In genomic region chr1:171553359-171554341, GRCm38 (mm10) we compare ENCODE assay signal across 16 mouse cellular contexts. TPM values are rescaled to one million over a fixed set of nuclear protein-coding genes. Genes with fewer than 3 reads are reported as not detected.
DNase-seq lines count a peak whose midpoint lies in the region; ATAC-seq lines count a peak whose summit lies in the region.
"Had no signal": no experiment of that assay in that cellular context is flagged by ENCODE, and none has a peak within 500 bp of the region (broad histone marks: within the 10 kb centered on the region; RNA-seq: fewer than 3 reads in every experiment).

No protein-coding gene starts in this region.

- peaks cover 9 to 11% of the 10 kb centered on the region in 2 experiments for H3K4me1 ChIP-seq in heart, embryonic 14.5 days (ENCODE audit: control insufficient read depth in 2 of 2, insufficient read depth in 2 of 2, low read length in 2 of 2)
- H3K4me1 ChIP-seq: forebrain, embryonic 15.5 days; liver, embryonic 12.5 days; midbrain, embryonic 12.5 days had no signal

- no peak overlapping the region for H3K4me3 ChIP-seq in heart, embryonic 14.5 days (ENCODE audit: control insufficient read depth in 1 of 2, insufficient read depth in 1 of 2, low read depth in 1 of 2, low read length in 2 of 2)
- H3K4me3 ChIP-seq: forebrain, embryonic 15.5 days; kidney, embryonic 15.5 days; liver, embryonic 12.5 days; midbrain, embryonic 12.5 days had no signal

- WGBS in heart, embryonic 14.5 days: 68% methylated on average over 11 of the region's 11 CpGs

- intact Hi-C loops in heart, postnatal 25 days (cut with DNase I): no loop called here

- H3K9ac ChIP-seq in heart, embryonic 14.5 days (ENCODE audit: low read length): 0 out of 2 replicates have a peak overlapping the region, but pooled peaks have one; percentile 21
- H3K9ac ChIP-seq: forebrain, embryonic 15.5 days; kidney, embryonic 15.5 days; liver, embryonic 12.5 days; midbrain, embryonic 12.5 days had no signal

- H3K9me3 ChIP-seq in heart, embryonic 14.5 days (ENCODE audit: control insufficient read depth, low read length): 0 out of 2 replicates have a peak, but pooled peaks cover 2% of the 10 kb centered on the region
- H3K9me3 ChIP-seq: forebrain, embryonic 15.5 days; kidney, embryonic 15.5 days; liver, embryonic 12.5 days; midbrain, embryonic 12.5 days had no signal

- DNase-seq in heart, postnatal 25 days (ENCODE audit: low spot score): no peak
- DNase-seq in 3T3-L1 (ENCODE audit: low read depth, low spot score): peak; percentile 49
- DNase-seq in R1 (ENCODE audit: low read depth, low spot score): peak; percentile 74
- no peak for DNase-seq in adrenal gland, adult (ENCODE audit: inconsistent age in 2 of 2, low spot score in 1 of 2)
- no peak for DNase-seq in thymus, postnatal 0 days (ENCODE audit: low spot score)
- DNase-seq: cerebellum, adult 8-10 months had no signal

- H3K4me2 ChIP-seq in heart, embryonic 14.5 days (ENCODE audit: low read length): peak overlapping the region; percentile 41
- H3K4me2 ChIP-seq: forebrain, embryonic 15.5 days; kidney, embryonic 15.5 days; liver, embryonic 12.5 days; midbrain, embryonic 12.5 days had no signal

- H3K36me3 ChIP-seq in heart, embryonic 14.5 days (ENCODE audit: control insufficient read depth, insufficient read depth, low read length): no peaks in the 10 kb centered on the region
- H3K36me3 ChIP-seq: forebrain, embryonic 15.5 days; kidney, embryonic 15.5 days; liver, embryonic 12.5 days; midbrain, embryonic 12.5 days had no signal

- ATAC-seq in heart, embryonic 14.5 days (ENCODE audit: insufficient number of reproducible peaks, insufficient read depth, low FRiP score, low read depth): peak; percentile 77; the same call in 1 of the 2 replicates
- peak; percentile 55 for ATAC-seq in megakaryocyte progenitor cell, adult 5-6 weeks (replicated peaks; ENCODE audit: poor library complexity)
- ATAC-seq: forebrain, embryonic 15.5 days; liver, embryonic 12.5 days had no signal

- no peaks in the 10 kb centered on the region for H3K27me3 ChIP-seq in heart, embryonic 14.5 days (ENCODE audit: control insufficient read depth, insufficient read depth, low read length)
- H3K27me3 ChIP-seq: forebrain, embryonic 15.5 days; kidney, embryonic 15.5 days; liver, embryonic 12.5 days; midbrain, embryonic 12.5 days had no signal

- peak overlapping the region; percentile 80 to 90 for H3K27ac ChIP-seq in heart, embryonic 14.5 days (replicated peaks in 1 of 2; ENCODE audit: control insufficient read depth in 1 of 2, insufficient read depth in 1 of 2, low read depth in 2 of 2, low read length in 2 of 2)
- H3K27ac ChIP-seq: forebrain, embryonic 15.5 days; kidney, embryonic 15.5 days; liver, embryonic 12.5 days; midbrain, embryonic 12.5 days had no signal

RNA-seq across cellular contexts. Expression of gene Cd244a, which starts 5.3 kb away (rescaled TPM):
- polyA plus RNA-seq in heart, embryonic 14.5 days (2014; fragmentation: Nextera tagmentation; extraction: Ambion mirVana): 0.09 TPM in 1 of 2 replicates, not detected in the other
- total RNA-seq in heart, postnatal 25 days (2021): under 1 TPM; 0.25 to 0.44 TPM
- total RNA-seq in megakaryocyte progenitor cell, adult 5-6 weeks (2015): 5.0 and 6.5 TPM in 2 replicates
- 6.1 and 9.8 TPM in 2 replicates for total RNA-seq in megakaryocyte progenitor cell, adult 5-6 weeks (2017)
- 3.2 and 4.2 TPM in 2 replicates for polyA plus RNA-seq in thymus, postnatal 0 days (2015; fragmentation: Nextera tagmentation; extraction: Ambion mirVana)
- total RNA-seq: left cerebral cortex, postnatal 25 days had no signal
- polyA plus RNA-seq: embryonic facial prominence, embryonic 11.5 days; forebrain, embryonic 15.5 days; midbrain, embryonic 12.5 days had no signal

RNA-seq across cellular contexts. Expression of gene Itln1, which starts 18.6 kb away (rescaled TPM):
- not detected in 2 replicates for polyA plus RNA-seq in heart, embryonic 14.5 days (2014; fragmentation: Nextera tagmentation; extraction: Ambion mirVana)
- not detected for total RNA-seq in heart, postnatal 25 days (2021)
- total RNA-seq in megakaryocyte progenitor cell, adult 5-6 weeks (2015): not detected in 2 replicates
- not detected in 2 replicates for total RNA-seq in megakaryocyte progenitor cell, adult 5-6 weeks (2017)
- polyA plus RNA-seq in thymus, postnatal 0 days (2015; fragmentation: Nextera tagmentation; extraction: Ambion mirVana): 2.2 and 2.8 TPM in 2 replicates
- total RNA-seq: gastrocnemius, postnatal 4 days; left cerebral cortex, postnatal 25 days; neutrophil, adult 5-6 weeks had no signal
- polyA plus RNA-seq: embryonic facial prominence, embryonic 11.5 days; forebrain, embryonic 15.5 days; kidney, embryonic 15.5 days; liver, embryonic 12.5 days; midbrain, embryonic 12.5 days had no signal

RNA-seq across cellular contexts. Expression of gene Alyref2, which starts 50.4 kb away (rescaled TPM):
- polyA plus RNA-seq in heart, embryonic 14.5 days (2014; fragmentation: Nextera tagmentation; extraction: Ambion mirVana): 12.9 and 14.4 TPM in 2 replicates
- 1 to 10 TPM; 2.4 to 3.3 TPM for total RNA-seq in heart, postnatal 25 days (2021)
- 5.1 and 5.8 TPM in 2 replicates for total RNA-seq in megakaryocyte progenitor cell, adult 5-6 weeks (2015)
- 9.1 and 10.8 TPM in 2 replicates for total RNA-seq in megakaryocyte progenitor cell, adult 5-6 weeks (2017)
- 18.7 and 20.4 TPM in 2 replicates for polyA plus RNA-seq in thymus, postnatal 0 days (2015; fragmentation: Nextera tagmentation; extraction: Ambion mirVana)

RNA-seq across cellular contexts. Expression of gene Ly9, which starts 53.6 kb away (rescaled TPM):
- polyA plus RNA-seq in heart, embryonic 14.5 days (2014; fragmentation: Nextera tagmentation; extraction: Ambion mirVana): 0.23 TPM in 1 of 2 replicates, not detected in the other
- under 1 TPM; 0.22 to 0.39 TPM for total RNA-seq in heart, postnatal 25 days (2021)
- total RNA-seq in megakaryocyte progenitor cell, adult 5-6 weeks (2015): 18.9 and 20.7 TPM in 2 replicates
- total RNA-seq in megakaryocyte progenitor cell, adult 5-6 weeks (2017): 29.4 and 30.0 TPM in 2 replicates
- 22.4 and 22.7 TPM in 2 replicates for polyA plus RNA-seq in thymus, postnatal 0 days (2015; fragmentation: Nextera tagmentation; extraction: Ambion mirVana)
- total RNA-seq: left cerebral cortex, postnatal 25 days had no signal
- polyA plus RNA-seq: embryonic facial prominence, embryonic 11.5 days; midbrain, embryonic 12.5 days had no signal

Comparison
In these comparisons a context has a peak if more than half of its experiments do, and no peak if none do; other contexts are left out.
1. DNase-seq: peak in 3T3-L1 (single experiment) and R1 (single experiment); none in heart, postnatal 25 days (single experiment), adrenal gland, adult (0 of 2) and thymus, postnatal 0 days (single experiment).
2. RNA of gene Cd244a, which starts 5.3 kb away (total RNA-seq): 5.0 to 9.8 TPM in megakaryocyte progenitor cell, adult 5-6 weeks; 0.25 to 0.44 TPM in heart, postnatal 25 days; every median in the first group is over 4 times any median in the second.